Mouse (Mus musculus): ENCODE results near the gene Rcbtb2. TPM values are rescaled to one million over a fixed set of nuclear protein-coding genes. Genes with fewer than 3 reads are reported as not detected.

Rcbtb2 gene
- polyA plus RNA-seq, 1 experiment, result 48.4 TPM

- Histone ChIP-seq H3K27ac (ENCODE audit: control insufficient read depth, insufficient read depth, low read depth, low read length) (no peak overlapping the region), H3K27me3 (ENCODE audit: control insufficient read depth, insufficient read depth, low read length) (no peaks in the 10 kb centered on the region), H3K4me3 (ENCODE audit: control insufficient read depth, low read depth, low read length) (no peak overlapping the region), H3K36me3 (ENCODE audit: control insufficient read depth, insufficient read depth, low read length) (no peaks in the 10 kb centered on the region), H3K4me1 (ENCODE audit: control insufficient read depth, insufficient read depth, low read length) (peaks cover 3% of the 10 kb centered on the region)
- no peak for TF ChIP-seq CTCF (IDR thresholded peaks at IDR 0.05; ENCODE audit: control insufficient read depth, insufficient read depth, insufficient replicate concordance, low read depth, low read length)
- TF ChIP-seq POLR2A (IDR thresholded peaks at IDR 0.05; ENCODE audit: control insufficient read depth, low read depth, low read length), result no peak
These were observed 5.9 kb upstream of the Rcbtb2 start for GRCm38 (mm10) chr14:73116938-73117337.

- Histone ChIP-seq H3K4me1 (ENCODE audit: control insufficient read depth, insufficient read depth, low read length) (peaks cover 3% of the 10 kb centered on the region), H3K4me3 (ENCODE audit: control insufficient read depth, low read depth, low read length) (no peak overlapping the region), H3K27me3 (ENCODE audit: control insufficient read depth, insufficient read depth, low read length) (no peaks in the 10 kb centered on the region), H3K27ac (ENCODE audit: control insufficient read depth, insufficient read depth, low read depth, low read length) (no peak overlapping the region), H3K36me3 (ENCODE audit: control insufficient read depth, insufficient read depth, low read length) (no peaks in the 10 kb centered on the region)
- TF ChIP-seq POLR2A (IDR thresholded peaks at IDR 0.05; ENCODE audit: control insufficient read depth, low read depth, low read length) (no peak), CTCF (IDR thresholded peaks at IDR 0.05; ENCODE audit: control insufficient read depth, insufficient read depth, insufficient replicate concordance, low read depth, low read length) (no peak)
These were observed 5.1 kb upstream of the Rcbtb2 start for GRCm38 (mm10) chr14:73117411-73118392.

DNA sequence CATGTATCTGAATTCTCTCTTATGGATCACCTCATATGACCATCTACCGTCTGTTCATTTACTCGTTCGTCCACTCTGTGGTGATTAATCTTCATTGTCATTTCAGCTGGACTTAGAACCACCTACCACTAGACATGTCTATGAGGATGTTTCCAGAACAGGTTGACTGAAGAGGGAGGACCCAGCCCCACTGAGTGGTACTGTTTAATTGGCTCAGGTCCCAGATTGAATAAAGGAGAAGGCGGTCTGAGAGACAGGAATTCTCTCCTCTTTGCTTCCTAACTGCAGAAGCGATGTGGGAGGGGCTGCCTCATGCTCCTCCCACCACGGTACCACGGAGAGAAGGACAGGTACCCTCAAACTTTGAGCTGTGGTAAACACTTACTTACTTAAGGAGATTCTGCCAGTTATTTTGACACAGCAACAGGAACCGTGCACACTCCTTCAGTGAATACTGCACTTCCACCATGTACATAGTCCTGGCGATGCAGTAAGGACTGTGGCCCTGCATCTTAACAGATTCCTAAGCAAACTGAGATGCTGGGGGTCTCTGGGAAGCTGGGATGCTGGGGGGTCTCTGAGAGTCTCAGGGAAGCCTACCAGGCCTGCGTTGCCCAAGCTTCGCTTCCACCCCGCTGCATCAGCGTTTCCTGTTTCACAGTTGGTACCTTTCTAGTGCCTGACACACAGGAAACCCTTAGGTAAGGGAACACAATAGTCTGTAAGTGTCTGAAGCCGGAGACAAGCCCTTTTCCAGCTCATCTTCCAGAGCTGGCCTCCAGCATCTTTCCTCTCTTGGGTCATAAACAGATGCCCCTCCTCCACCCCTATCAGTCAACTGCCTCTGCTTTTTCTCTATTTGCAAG, 4.1 kb upstream of the Rcbtb2 start:
- H3K36me3 ChIP-seq (ENCODE audit: control insufficient read depth, insufficient read depth, low read length), result no peaks in the 10 kb centered on the region
- H3K27ac ChIP-seq (ENCODE audit: control insufficient read depth, insufficient read depth, low read depth, low read length), result no peak overlapping the region

DNA sequence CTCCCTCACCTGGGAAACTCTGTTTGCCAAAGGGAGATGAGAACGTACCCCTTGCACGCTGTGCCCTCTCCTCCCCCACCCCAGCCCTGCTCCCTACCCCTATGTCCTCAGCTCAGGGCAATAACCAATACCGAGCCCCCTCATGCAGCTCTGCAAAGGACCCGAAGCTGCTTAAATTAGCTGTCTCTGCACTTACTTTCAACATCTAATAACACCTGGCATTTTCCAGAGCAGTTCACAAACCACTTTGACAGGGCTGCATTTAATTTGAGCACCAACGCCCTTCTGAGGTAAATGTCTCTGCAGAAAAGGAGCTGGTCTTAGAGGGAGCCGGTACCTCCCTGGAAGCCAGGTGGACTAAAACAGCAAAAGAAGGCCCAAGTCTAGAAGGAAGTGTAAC, 3.4 kb upstream of the Rcbtb2 start:
- Histone ChIP-seq H3K27ac (ENCODE audit: control insufficient read depth, insufficient read depth, low read depth, low read length) (no peak overlapping the region), H3K27me3 (ENCODE audit: control insufficient read depth, insufficient read depth, low read length) (no peaks in the 10 kb centered on the region), H3K4me3 (ENCODE audit: control insufficient read depth, low read depth, low read length) (peak overlapping the region; percentile 17), H3K4me1 (ENCODE audit: control insufficient read depth, insufficient read depth, low read length) (peaks cover 3% of the 10 kb centered on the region), H3K36me3 (ENCODE audit: control insufficient read depth, insufficient read depth, low read length) (no peaks in the 10 kb centered on the region)
- TF ChIP-seq POLR2A (IDR thresholded peaks at IDR 0.05; ENCODE audit: control insufficient read depth, low read depth, low read length), result no peak
- TF ChIP-seq CTCF (IDR thresholded peaks at IDR 0.05; ENCODE audit: control insufficient read depth, insufficient read depth, insufficient replicate concordance, low read depth, low read length), result no peak

More for the DNA sequence above, 4.1 kb upstream of the Rcbtb2 start:
- TF ChIP-seq POLR2A (IDR thresholded peaks at IDR 0.05; ENCODE audit: control insufficient read depth, low read depth, low read length), result no peak
- Histone ChIP-seq H3K4me3 (ENCODE audit: control insufficient read depth, low read depth, low read length) (peak overlapping the region; percentile 64), H3K27me3 (ENCODE audit: control insufficient read depth, insufficient read depth, low read length) (no peaks in the 10 kb centered on the region), H3K4me1 (ENCODE audit: control insufficient read depth, insufficient read depth, low read length) (peaks cover 3% of the 10 kb centered on the region)

- no peak for TF ChIP-seq POLR2A (IDR thresholded peaks at IDR 0.05; ENCODE audit: control insufficient read depth, low read depth, low read length)
- no peak for TF ChIP-seq CTCF (IDR thresholded peaks at IDR 0.05; ENCODE audit: control insufficient read depth, insufficient read depth, insufficient replicate concordance, low read depth, low read length)
These were observed 2.9 kb upstream of the Rcbtb2 start for GRCm38 (mm10) chr14:73119966-73120365.

GRCm38 (mm10) chr14:73122211-73122922, 470 bp upstream of the Rcbtb2 start:
- no peak overlapping the region for H3K27ac ChIP-seq (ENCODE audit: control insufficient read depth, insufficient read depth, low read depth, low read length)
- no peaks in the 10 kb centered on the region for H3K27me3 ChIP-seq (ENCODE audit: control insufficient read depth, insufficient read depth, low read length)
- TF ChIP-seq POLR2A (IDR thresholded peaks at IDR 0.05; ENCODE audit: control insufficient read depth, low read depth, low read length), result no peak
- no peak for TF ChIP-seq CTCF (IDR thresholded peaks at IDR 0.05; ENCODE audit: control insufficient read depth, insufficient read depth, insufficient replicate concordance, low read depth, low read length)
- H3K36me3 ChIP-seq (ENCODE audit: control insufficient read depth, insufficient read depth, low read length), result no peaks in the 10 kb centered on the region
- H3K4me1 ChIP-seq (ENCODE audit: control insufficient read depth, insufficient read depth, low read length), result peaks cover 3% of the 10 kb centered on the region
- no peak overlapping the region for H3K4me3 ChIP-seq (ENCODE audit: control insufficient read depth, low read depth, low read length)

More at GRCm38 (mm10) chr14:73119966-73120365, 2.9 kb upstream of the Rcbtb2 start:
- Histone ChIP-seq H3K4me1 (ENCODE audit: control insufficient read depth, insufficient read depth, low read length) (peaks cover 3% of the 10 kb centered on the region), H3K4me3 (ENCODE audit: control insufficient read depth, low read depth, low read length) (no peak overlapping the region), H3K27ac (ENCODE audit: control insufficient read depth, insufficient read depth, low read depth, low read length) (no peak overlapping the region), H3K36me3 (ENCODE audit: control insufficient read depth, insufficient read depth, low read length) (no peaks in the 10 kb centered on the region), H3K27me3 (ENCODE audit: control insufficient read depth, insufficient read depth, low read length) (no peaks in the 10 kb centered on the region)

Measured in testis, adult 2 months (tissue).